Comparison of ENCODE assay signal across 9 mouse cellular contexts in the genomic region with DNA sequence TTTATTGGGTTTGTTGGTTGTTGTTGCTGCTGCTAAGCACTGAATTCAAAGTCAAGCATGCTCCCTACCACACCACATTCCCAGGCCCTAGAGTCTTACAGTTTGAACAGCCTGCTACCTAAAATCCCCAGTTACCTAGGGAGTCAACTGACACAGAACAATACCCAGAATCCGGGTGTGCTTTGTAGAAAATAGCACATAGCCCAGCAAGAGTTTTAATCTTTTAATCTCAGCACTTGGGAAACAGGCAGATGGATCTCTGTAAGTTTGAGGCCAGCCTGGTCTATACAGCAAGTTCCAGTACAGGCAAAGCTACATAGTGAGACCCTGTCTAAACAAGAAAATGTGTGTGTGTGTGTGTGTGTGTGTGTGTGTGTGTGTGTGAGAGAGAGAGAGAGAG. TPM values are rescaled to one million over a fixed set of nuclear protein-coding genes. Genes with fewer than 3 reads are reported as not detected.
DNase-seq lines count a peak whose midpoint lies in the region; ATAC-seq and TF ChIP-seq lines count a peak whose summit lies in the region.
"Had no signal": no experiment of that assay in that cellular context is flagged by ENCODE, and none has a peak within 500 bp of the region (broad histone marks: within the 10 kb centered on the region; RNA-seq: fewer than 3 reads in every experiment).

No protein-coding gene starts in this region.

- peaks cover 29% of the 10 kb centered on the region for H3K4me1 ChIP-seq in hindbrain, embryonic 12.5 days
- peaks cover 41% of the 10 kb centered on the region for H3K4me1 ChIP-seq in hindbrain, embryonic 10.5 days (replicated peaks)
- H3K4me1 ChIP-seq in E14TG2a.4 (replicated peaks; ENCODE audit: low read depth, low read length), result peaks cover 64% of the 10 kb centered on the region
- H3K4me1 ChIP-seq in liver, embryonic 12.5 days, result peaks cover 88% of the 10 kb centered on the region

- H3K4me2 ChIP-seq in hindbrain, embryonic 12.5 days (replicated peaks), result 0 out of 2 replicates have a peak overlapping the region, but pooled peaks have one; percentile 63
- peak overlapping the region; percentile 75 for H3K4me2 ChIP-seq in liver, embryonic 12.5 days

- no peak overlapping the region for H3K4me3 ChIP-seq in hindbrain, embryonic 12.5 days
- H3K4me3 ChIP-seq in hindbrain, embryonic 10.5 days, result no peak overlapping the region
- peak overlapping the region; percentile 88 for H3K4me3 ChIP-seq in E14TG2a.4 (replicated peaks; ENCODE audit: low read length)
- H3K4me3 ChIP-seq in liver, embryonic 12.5 days, result peak overlapping the region; percentile 85

- H3K9me3 ChIP-seq in hindbrain, embryonic 12.5 days (replicated peaks), result no peaks in the 10 kb centered on the region
- no peaks in the 10 kb centered on the region for H3K9me3 ChIP-seq in hindbrain, embryonic 10.5 days
- H3K9me3 ChIP-seq in E14TG2a.4 (ENCODE audit: low read length), result no peaks in the 10 kb centered on the region
- H3K9me3 ChIP-seq in liver, embryonic 12.5 days (replicated peaks), result no peaks in the 10 kb centered on the region

- H3K9ac ChIP-seq in hindbrain, embryonic 12.5 days, result no peak overlapping the region
- peak overlapping the region; percentile 94 for H3K9ac ChIP-seq in liver, embryonic 12.5 days

- no peak for TF ChIP-seq CTCF in E14TG2a.4 (conservative IDR thresholded peaks at IDR 0.05; ENCODE audit: low read length)

- DNase-seq in hindbrain, embryonic 10.5 days (ENCODE audit: low spot score), result no peak
- peak; percentile 30 for DNase-seq in MEL-GATA-1-ER (ENCODE audit: extremely low read depth, low read depth)
- DNase-seq in natural killer cell, adult 2 months (ENCODE audit: low spot score in 2 of 2), result no peak
- DNase-seq in thymus, postnatal 25 days, result no peak
- DNase-seq: cerebellum, postnatal 14 days; thymus, postnatal 36 days had no signal

- H3K27me3 ChIP-seq in hindbrain, embryonic 12.5 days, result no peaks in the 10 kb centered on the region
- H3K27me3 ChIP-seq in hindbrain, embryonic 10.5 days (ENCODE audit: insufficient read depth, poor library complexity, severe bottlenecking), result no peaks in the 10 kb centered on the region
- H3K27me3 ChIP-seq in E14TG2a.4 (ENCODE audit: insufficient read depth, low read length), result peaks cover 5% of the 10 kb centered on the region
- H3K27me3 ChIP-seq in liver, embryonic 12.5 days (replicated peaks), result no peaks in the 10 kb centered on the region

- ATAC-seq in hindbrain, embryonic 12.5 days (ENCODE audit: low FRiP score), result no peak
- ATAC-seq in liver, embryonic 12.5 days, result no peak

- no peak overlapping the region for H3K27ac ChIP-seq in hindbrain, embryonic 12.5 days
- H3K27ac ChIP-seq in hindbrain, embryonic 10.5 days, result no peak overlapping the region
- H3K27ac ChIP-seq in liver, embryonic 12.5 days, result peak overlapping the region; percentile 93

- no peaks in the 10 kb centered on the region for H3K36me3 ChIP-seq in hindbrain, embryonic 12.5 days
- H3K36me3 ChIP-seq in hindbrain, embryonic 10.5 days, result no peaks in the 10 kb centered on the region; the same call in 1 of the 2 replicates
- peaks cover 19% of the 10 kb centered on the region; the same call in 1 of the 2 replicates for H3K36me3 ChIP-seq in E14TG2a.4 (ENCODE audit: insufficient read depth, low read length)
- H3K36me3 ChIP-seq in liver, embryonic 12.5 days, result peaks cover 41% of the 10 kb centered on the region

- WGBS in hindbrain, embryonic 12.5 days, result 85% methylated on average over 1 of the region's 1 CpGs
- 73% methylated on average over 1 of the region's 1 CpGs for WGBS in hindbrain, embryonic 10.5 days
- 56% methylated on average over 1 of the region's 1 CpGs for WGBS in liver, embryonic 12.5 days (ENCODE audit: insufficient replicate concordance)

RNA-seq across cellular contexts. Expression of a gene that starts 13.4 kb away (rescaled TPM):
- polyA plus RNA-seq in hindbrain, embryonic 12.5 days (2016; fragmentation: Nextera tagmentation; extraction: Ambion mirVana), result 0.64 and 0.97 TPM in 2 replicates
- polyA plus RNA-seq in hindbrain, embryonic 10.5 days (2016; fragmentation: Nextera tagmentation; extraction: Ambion mirVana), result 1.0 and 1.3 TPM in 2 replicates
- 2.4 and 3.1 TPM in 2 replicates for polyA plus RNA-seq in liver, embryonic 12.5 days (2016; fragmentation: Nextera tagmentation; extraction: Ambion mirVana)

RNA-seq across cellular contexts. Expression of a gene that starts 15.9 kb away (rescaled TPM):
- 186 and 189 TPM in 2 replicates for polyA plus RNA-seq in hindbrain, embryonic 12.5 days (2016; fragmentation: Nextera tagmentation; extraction: Ambion mirVana)
- 230 and 231 TPM in 2 replicates for polyA plus RNA-seq in hindbrain, embryonic 10.5 days (2016; fragmentation: Nextera tagmentation; extraction: Ambion mirVana)
- polyA plus RNA-seq in liver, embryonic 12.5 days (2016; fragmentation: Nextera tagmentation; extraction: Ambion mirVana), result 292 and 300 TPM in 2 replicates

RNA-seq across cellular contexts. Expression of a gene that starts 34.5 kb away (rescaled TPM):
- 100 and 106 TPM in 2 replicates for polyA plus RNA-seq in hindbrain, embryonic 12.5 days (2016; fragmentation: Nextera tagmentation; extraction: Ambion mirVana)
- polyA plus RNA-seq in hindbrain, embryonic 10.5 days (2016; fragmentation: Nextera tagmentation; extraction: Ambion mirVana), result 66.1 and 67.3 TPM in 2 replicates
- polyA plus RNA-seq in liver, embryonic 12.5 days (2016; fragmentation: Nextera tagmentation; extraction: Ambion mirVana), result 18.9 and 21.6 TPM in 2 replicates

Comparison
In these comparisons a context has a peak if more than half of its experiments do, and no peak if none do; other contexts are left out.
1. H3K4me3 ChIP-seq: peak in E14TG2a.4 (single experiment) and liver, embryonic 12.5 days (single experiment); none in hindbrain, embryonic 12.5 days (single experiment) and hindbrain, embryonic 10.5 days (single experiment).